Mouse (Mus musculus) neural tube, embryonic 11.5 days (tissue): ENCODE results near the gene Prss44. TPM values are rescaled to one million over a fixed set of nuclear protein-coding genes. Genes with fewer than 3 reads are reported as not detected.

ENCODE experiments used
- ATAC-seq: fragments of 200-750 bp; cut with Nextera tagmentation; 2 replicates; pipeline ENCODE4 v1.8.0; 2017; ENCODE audit warnings: moderate number of reproducible peaks, mild to moderate bottlenecking, moderate TSS enrichment, moderate library complexity; ENCODE audit not compliant: insufficient read depth, low FRiP score, low TSS enrichment
- DNase-seq: peaks from one replicate; pipeline ENCODE4 v3.0.0-alpha.2; 2015; ENCODE audit warnings: low spot score
- H3K27ac ChIP-seq: fragments of 300-500 bp; sonication (generic); 2 replicates; pipeline ENCODE4 v1.5.1; 2014; ENCODE audit warnings: low read depth, mild to moderate bottlenecking, low read length
- H3K27me3 ChIP-seq: fragments of 300-500 bp; sonication (generic); 2 replicates; pipeline ENCODE4 v1.6.1; 2014; ENCODE audit warnings: mild to moderate bottlenecking, low read length, mixed read lengths; ENCODE audit not compliant: control insufficient read depth, insufficient read depth
- H3K36me3 ChIP-seq: fragments of 300-500 bp; sonication (generic); 2 replicates; pipeline ENCODE4 v1.6.1; 2014; ENCODE audit warnings: mild to moderate bottlenecking, low read length, moderate library complexity, mixed read lengths; ENCODE audit not compliant: control insufficient read depth, insufficient read depth
- H3K4me1 ChIP-seq: fragments of 300-500 bp; sonication (generic); 2 replicates; pipeline ENCODE4 v1.6.1; 2014; ENCODE audit warnings: low read length, mixed read lengths; ENCODE audit not compliant: control insufficient read depth, insufficient read depth
- H3K4me2 ChIP-seq: fragments of 300-500 bp; sonication (generic); 2 replicates; pipeline ENCODE4 v1.6.1; 2014; ENCODE audit warnings: low read depth, mild to moderate bottlenecking, moderate library complexity
- H3K4me3 ChIP-seq: fragments of 300-500 bp; sonication (generic); 2 replicates; pipeline ENCODE4 v1.5.1; 2014; ENCODE audit warnings: low read depth, low read length
- H3K9ac ChIP-seq: fragments of 300-500 bp; sonication (generic); 2 replicates; pipeline ENCODE4 v1.6.1; 2014; ENCODE audit warnings: mild to moderate bottlenecking, low read length
- H3K9me3 ChIP-seq: fragments of 300-500 bp; sonication (generic); 2 replicates; pipeline ENCODE4 v1.6.1; 2016; ENCODE audit warnings: low read length; ENCODE audit not compliant: control insufficient read depth
- WGBS: fragments of 180-500 bp; shearing (Covaris S2); extraction: QIAGEN DNeasy Blood & Tissue Kit; methylation state at CpG from one replicate; pipeline ENCODE4 v1.1.7; 2014; 5-methylcytosine and 5-hydroxymethylcytosine counted together
- polyA plus RNA-seq: library from polyadenylated mRNA; unstranded; fragments of >200 nt; fragmentation: Nextera tagmentation; extraction: Ambion mirVana; gene quantifications from 2 replicates; pipeline ENCODE4 v1.2.1, GENCODE M21; 2014

Gene Prss44
- not detected in 2 replicates for polyA plus RNA-seq

- Histone ChIP-seq H3K9ac (no peak within 1 kb of the TSS), H3K4me2 (no peak within 1 kb of the TSS), H3K36me3 (no peaks in the 10 kb centered on the region), H3K9me3 (no peaks in the 10 kb centered on the region), H3K4me1 (no peaks in the 10 kb centered on the region), H3K27me3 (no peaks in the 10 kb centered on the region), H3K4me3 (no peak within 1 kb of the TSS), H3K27ac (no peak within 1 kb of the TSS)
- ATAC-seq (no peak), DNase-seq (no peak)
- WGBS = 63% methylated on average over 18 of the region's 18 CpGs
Observed at GRCm38 (mm10) chr9:110813789-110814188, at the start of gene Prss44. Prss44 (plus strand) TSS chr9:110813994.

- H3K36me3 ChIP-seq = no peaks in the 10 kb centered on the region
- ATAC-seq (no peak), DNase-seq (no peak)
- no peaks in the 10 kb centered on the region for H3K4me1 ChIP-seq
- no peak overlapping the region for H3K4me3 ChIP-seq
- 93% methylated on average over 10 of the region's 10 CpGs for WGBS
- H3K9me3 ChIP-seq = no peaks in the 10 kb centered on the region
- no peaks in the 10 kb centered on the region for H3K27me3 ChIP-seq
- no peak overlapping the region for H3K4me2 ChIP-seq
- H3K27ac ChIP-seq = no peak overlapping the region
- H3K9ac ChIP-seq = no peak overlapping the region
Observed at GRCm38 (mm10) chr9:110772336-110772735, 41.5 kb upstream of the Prss44 start.

GRCm38 (mm10) chr9:110774403-110775268 is 39.2 kb upstream of the Prss44 start:
- Histone ChIP-seq H3K4me1 (no peaks in the 10 kb centered on the region), H3K36me3 (no peaks in the 10 kb centered on the region), H3K4me2 (no peak overlapping the region), H3K27ac (no peak overlapping the region), H3K9me3 (no peaks in the 10 kb centered on the region), H3K4me3 (no peak overlapping the region), H3K27me3 (no peaks in the 10 kb centered on the region), H3K9ac (no peak overlapping the region)
- 78% methylated on average over 15 of the region's 15 CpGs for WGBS
- ATAC-seq (no peak), DNase-seq (no peak)

- Histone ChIP-seq H3K27ac (no peak overlapping the region), H3K4me3 (no peak overlapping the region), H3K27me3 (0 out of 2 replicates have a peak, but pooled peaks cover 2% of the 10 kb centered on the region), H3K9ac (no peak overlapping the region), H3K4me1 (no peaks in the 10 kb centered on the region), H3K36me3 (no peaks in the 10 kb centered on the region), H3K4me2 (no peak overlapping the region), H3K9me3 (no peaks in the 10 kb centered on the region)
- ATAC-seq = no peak
- no peak for DNase-seq
- 83% methylated on average over 10 of the region's 10 CpGs for WGBS
Observed at GRCm38 (mm10) chr9:110775269-110776022, 38.3 kb upstream of the Prss44 start.

GRCm38 (mm10) chr9:110778100-110778499 is 35.7 kb upstream of the Prss44 start:
- Histone ChIP-seq H3K27ac (no peak overlapping the region), H3K9me3 (no peaks in the 10 kb centered on the region), H3K4me1 (no peaks in the 10 kb centered on the region), H3K9ac (no peak overlapping the region), H3K27me3 (0 out of 2 replicates have a peak, but pooled peaks cover 2% of the 10 kb centered on the region), H3K4me2 (no peak overlapping the region), H3K36me3 (no peaks in the 10 kb centered on the region), H3K4me3 (no peak overlapping the region)
- no peak for ATAC-seq
- no peak for DNase-seq
- 92% methylated on average over 1 of the region's 1 CpGs for WGBS

- Histone ChIP-seq H3K36me3 (no peaks in the 10 kb centered on the region), H3K9me3 (no peaks in the 10 kb centered on the region), H3K27ac (no peak overlapping the region), H3K27me3 (0 out of 2 replicates have a peak, but pooled peaks cover 2% of the 10 kb centered on the region), H3K4me2 (no peak overlapping the region), H3K4me3 (no peak overlapping the region), H3K9ac (no peak overlapping the region), H3K4me1 (no peaks in the 10 kb centered on the region)
- no peak for ATAC-seq
- DNase-seq = no peak
- WGBS = 79% methylated on average over 7 of the region's 7 CpGs
Observed at GRCm38 (mm10) chr9:110778559-110778958, 35.2 kb upstream of the Prss44 start.

GRCm38 (mm10) chr9:110779242-110779913 is 34.4 kb upstream of the Prss44 start:
- no peaks in the 10 kb centered on the region for H3K4me1 ChIP-seq
- no peak overlapping the region for H3K4me3 ChIP-seq
- H3K4me2 ChIP-seq = no peak overlapping the region
- H3K9me3 ChIP-seq = no peaks in the 10 kb centered on the region
- no peak overlapping the region for H3K9ac ChIP-seq
- no peak for DNase-seq
- 60% methylated on average over 5 of the region's 5 CpGs for WGBS
- H3K36me3 ChIP-seq = no peaks in the 10 kb centered on the region
- H3K27me3 ChIP-seq = 0 out of 2 replicates have a peak, but pooled peaks cover 2% of the 10 kb centered on the region
- ATAC-seq = no peak
- no peak overlapping the region for H3K27ac ChIP-seq

- peak overlapping the region; percentile 80 for H3K4me2 ChIP-seq
- ATAC-seq (peak; percentile 93), DNase-seq (peak; percentile 96)
- no peaks in the 10 kb centered on the region for H3K4me1 ChIP-seq
- H3K27ac ChIP-seq = no peak overlapping the region
- H3K9ac ChIP-seq = peak overlapping the region; percentile 70
- 0 out of 2 replicates have a peak, but pooled peaks cover 2% of the 10 kb centered on the region for H3K27me3 ChIP-seq
- H3K36me3 ChIP-seq = no peaks in the 10 kb centered on the region
- H3K9me3 ChIP-seq = no peaks in the 10 kb centered on the region
- H3K4me3 ChIP-seq = peak overlapping the region; percentile 44
- WGBS = under 1% methylated on average over 43 of the region's 43 CpGs
Observed at GRCm38 (mm10) chr9:110781256-110781721, 32.5 kb upstream of the Prss44 start.
